Mouse (Mus musculus) cerebellum, adult 9-10 months (tissue): ENCODE data around the gene 9030025P20Rik.
"Not testable (repeated sequence)": the region's sequence is repeated elsewhere in the genome, so short reads cannot be mapped to it uniquely, and the experiment has no call there.

Experiments
- DNase-seq: peaks from one replicate; pipeline ENCODE4 v3.0.0; 2022

Gene 9030025P20Rik

DNA sequence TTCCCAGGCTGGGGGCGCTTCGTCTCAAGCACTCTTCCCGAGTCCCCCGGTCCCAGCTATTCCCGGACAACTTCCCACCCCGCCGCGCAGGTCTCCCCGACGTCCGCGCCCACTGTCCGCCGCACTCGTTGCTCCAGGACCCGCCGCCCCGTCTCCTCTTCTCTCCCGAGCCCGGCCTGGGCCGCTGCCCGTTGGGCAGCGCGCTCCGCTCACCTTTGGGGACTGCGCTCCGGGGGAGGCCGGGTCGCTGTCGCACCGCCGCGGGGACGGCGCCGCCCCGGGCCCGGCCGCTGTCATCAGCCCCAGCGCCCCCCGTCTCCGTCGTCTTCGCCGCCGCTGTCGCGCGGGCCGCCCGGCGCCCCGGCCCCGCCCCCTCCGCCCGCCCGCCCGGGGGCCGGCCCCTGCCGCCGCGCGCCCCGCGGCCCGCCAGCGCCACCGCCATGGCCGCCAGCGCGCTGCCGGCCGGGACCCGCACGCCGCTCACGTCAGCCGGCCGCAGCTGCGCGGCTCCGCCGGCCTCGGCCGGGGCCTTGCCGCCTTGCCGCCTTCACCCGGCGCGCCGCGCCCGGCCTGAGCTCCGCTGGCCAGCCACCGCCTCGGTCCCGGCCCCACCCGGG, 14.4 kb downstream of the 9030025P20Rik start:
- DNase-seq = not testable (repeated sequence)

GRCm38 (mm10) chr17:14993139-14993832, 15.0 kb downstream of the 9030025P20Rik start:
- not testable (repeated sequence) for DNase-seq

- DNase-seq = not testable (repeated sequence)
Measured at GRCm38 (mm10) chr17:14994140-14994539, 15.9 kb downstream of the 9030025P20Rik start.

GRCm38 (mm10) chr17:15000047-15000446, 21.8 kb downstream of the 9030025P20Rik start:
- not testable (repeated sequence) for DNase-seq

GRCm38 (mm10) chr17:15009088-15009487, 30.8 kb downstream of the 9030025P20Rik start:
- DNase-seq = not testable (repeated sequence)

GRCm38 (mm10) chr17:15009706-15010413, 31.6 kb downstream of the 9030025P20Rik start, which contains the start of gene Gm3435:
Gene Gm3435, plus strand, starts transcription at chr17:15010176.
- DNase-seq = not testable (repeated sequence)

- peak; percentile 29 for DNase-seq
Measured at GRCm38 (mm10) chr17:15021503-15022220, 43.4 kb downstream of the 9030025P20Rik start.

DNA sequence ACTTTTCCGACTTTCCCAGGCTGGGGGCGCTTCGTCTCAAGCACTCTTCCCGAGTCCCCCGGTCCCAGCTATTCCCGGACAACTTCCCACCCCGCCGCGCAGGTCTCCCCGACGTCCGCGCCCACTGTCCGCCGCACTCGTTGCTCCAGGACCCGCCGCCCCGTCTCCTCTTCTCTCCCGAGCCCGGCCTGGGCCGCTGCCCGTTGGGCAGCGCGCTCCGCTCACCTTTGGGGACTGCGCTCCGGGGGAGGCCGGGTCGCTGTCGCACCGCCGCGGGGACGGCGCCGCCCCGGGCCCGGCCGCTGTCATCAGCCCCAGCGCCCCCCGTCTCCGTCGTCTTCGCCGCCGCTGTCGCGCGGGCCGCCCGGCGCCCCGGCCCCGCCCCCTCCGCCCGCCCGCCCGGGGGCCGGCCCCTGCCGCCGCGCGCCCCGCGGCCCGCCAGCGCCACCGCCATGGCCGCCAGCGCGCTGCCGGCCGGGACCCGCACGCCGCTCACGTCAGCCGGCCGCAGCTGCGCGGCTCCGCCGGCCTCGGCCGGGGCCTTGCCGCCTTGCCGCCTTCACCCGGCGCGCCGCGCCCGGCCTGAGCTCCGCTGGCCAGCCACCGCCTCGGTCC, 45.7 kb downstream of the 9030025P20Rik start:
- DNase-seq = not testable (repeated sequence)

- not testable (repeated sequence) for DNase-seq
Measured at GRCm38 (mm10) chr17:15024502-15025193, 46.4 kb downstream of the 9030025P20Rik start.

DNA sequence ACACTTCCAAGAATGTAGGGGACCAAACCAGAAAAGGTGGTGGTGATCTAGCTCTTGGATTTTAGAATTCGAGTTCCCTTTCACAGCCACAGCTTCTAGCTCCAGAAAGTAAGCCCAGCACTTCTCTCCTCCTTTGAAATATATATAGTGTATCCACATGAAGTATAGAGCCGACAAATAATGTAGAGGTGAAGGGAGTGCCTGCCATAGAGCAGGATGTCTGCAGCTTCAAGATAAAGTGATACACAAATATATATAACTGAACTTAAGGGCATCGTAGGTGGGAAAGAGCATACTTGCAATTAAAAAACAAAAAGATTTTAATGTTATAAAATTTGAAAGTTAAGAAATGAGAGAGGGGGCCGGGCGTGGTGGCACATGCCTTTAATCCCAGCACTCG, 47.2 kb downstream of the 9030025P20Rik start:
- not testable (repeated sequence) for DNase-seq

DNA sequence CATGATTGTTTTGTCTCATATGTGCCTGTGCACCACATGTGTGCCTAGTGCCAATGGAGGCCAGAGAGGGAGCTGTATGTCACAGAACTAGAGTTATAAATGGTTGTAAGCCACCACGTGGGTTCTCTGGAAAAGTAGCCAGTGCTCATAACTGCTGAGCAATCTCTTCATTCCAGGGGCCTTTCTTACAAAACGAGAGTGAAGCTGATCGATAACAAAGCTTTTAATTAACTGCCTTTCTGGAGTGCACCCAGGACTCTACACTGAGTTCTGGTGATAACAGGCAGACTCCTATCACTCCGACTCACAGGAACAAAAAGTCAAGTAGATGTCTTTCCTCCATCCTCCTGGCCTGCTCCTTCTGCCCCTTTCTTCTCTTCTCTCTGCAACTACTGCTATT, 53.1 kb downstream of the 9030025P20Rik start:
- not testable (repeated sequence) for DNase-seq

DNA sequence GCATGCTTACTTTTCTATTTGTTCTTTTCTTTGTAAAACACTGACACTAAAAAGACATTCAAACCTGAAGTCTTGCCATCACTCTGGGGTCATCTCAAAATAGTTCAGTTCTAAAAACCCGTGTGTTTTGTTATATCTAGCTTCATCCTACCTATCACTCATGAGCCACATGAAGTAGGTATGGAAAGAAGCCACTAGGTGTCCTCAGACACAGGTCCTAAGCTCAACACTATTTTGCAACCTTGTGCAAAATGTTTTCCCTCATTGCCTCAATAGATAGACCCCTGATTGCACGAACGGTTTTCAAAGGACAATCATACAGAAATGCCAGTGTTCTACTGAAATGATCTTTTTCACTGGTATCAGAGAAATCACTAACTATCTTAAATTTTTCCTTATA, 62.2 kb downstream of the 9030025P20Rik start:
- DNase-seq = not testable (repeated sequence)
